Mouse (Mus musculus) embryonic facial prominence, embryonic 13.5 days (tissue): ENCODE measurements around the gene Taar7d. TPM values are rescaled to one million over a fixed set of nuclear protein-coding genes. Genes with fewer than 3 reads are reported as not detected.

Experiments
- ATAC-seq: fragments of 200-750 bp; cut with Nextera tagmentation; 2 replicates; pipeline ENCODE4 v1.8.0; 2017; ENCODE audit warnings: low read depth; ENCODE audit not compliant: insufficient number of reproducible peaks, insufficient read depth, low FRiP score, low TSS enrichment
- H3K27ac ChIP-seq: fragments of 300-500 bp; sonication (generic); 2 replicates; pipeline ENCODE4 v1.5.1; 2015; ENCODE audit warnings: moderate library complexity, mild to moderate bottlenecking, inconsistent platforms
- H3K27me3 ChIP-seq: fragments of 300-500 bp; sonication (generic); 2 replicates; pipeline ENCODE4 v1.6.1; 2015; ENCODE audit warnings: mild to moderate bottlenecking, inconsistent platforms
- H3K36me3 ChIP-seq: fragments of 300-500 bp; sonication (generic); 2 replicates; pipeline ENCODE4 v1.6.1; 2015; ENCODE audit warnings: mild to moderate bottlenecking, inconsistent platforms
- H3K4me1 ChIP-seq: fragments of 300-500 bp; sonication (generic); 2 replicates; pipeline ENCODE4 v1.6.1; 2015; ENCODE audit warnings: inconsistent platforms
- H3K4me2 ChIP-seq: fragments of 300-500 bp; sonication (generic); 2 replicates; pipeline ENCODE4 v1.6.1; 2015; ENCODE audit warnings: moderate library complexity, mild to moderate bottlenecking, inconsistent platforms
- H3K4me3 ChIP-seq: fragments of 300-500 bp; sonication (generic); 2 replicates; pipeline ENCODE4 v1.5.1; 2015; ENCODE audit warnings: mild to moderate bottlenecking, inconsistent platforms
- H3K9ac ChIP-seq: fragments of 300-500 bp; sonication (generic); 2 replicates; pipeline ENCODE4 v1.6.1; 2015; ENCODE audit warnings: mild to moderate bottlenecking, inconsistent platforms
- H3K9me3 ChIP-seq: fragments of 300-500 bp; sonication (generic); 2 replicates; pipeline ENCODE4 v1.6.1; 2016; ENCODE audit warnings: inconsistent platforms
- WGBS: fragments of 180-500 bp; shearing (Covaris S2); methylation state at CpG from one replicate; pipeline ENCODE4 v1.1.7; 2015; ENCODE audit warnings: mixed read lengths; 5-methylcytosine and 5-hydroxymethylcytosine counted together
- polyA plus RNA-seq: library from polyadenylated mRNA; unstranded; fragments of >200 nt; fragmentation: Nextera tagmentation; extraction: Ambion mirVana; gene quantifications from 2 replicates; pipeline ENCODE4 v1.2.1, GENCODE M21; 2015

Gene Taar7d
- polyA plus RNA-seq, result not detected in 2 replicates

GRCm38 (mm10) chr10:24026922-24027321, at the start of gene Taar7d:
Gene Taar7d, plus strand, starts transcription at chr10:24027222.
- Histone ChIP-seq H3K4me3 (no peak within 1 kb of the TSS), H3K27ac (no peak within 1 kb of the TSS), H3K36me3 (no peaks in the 10 kb centered on the region), H3K27me3 (no peaks in the 10 kb centered on the region), H3K4me2 (no peak within 1 kb of the TSS), H3K9ac (no peak within 1 kb of the TSS), H3K4me1 (no peaks in the 10 kb centered on the region), H3K9me3 (no peaks in the 10 kb centered on the region)
- ATAC-seq, result no peak

GRCm38 (mm10) chr10:23977958-23978357, 49.1 kb upstream of the Taar7d start:
- Histone ChIP-seq H3K9me3 (no peaks in the 10 kb centered on the region), H3K4me3 (no peak overlapping the region), H3K4me2 (no peak overlapping the region), H3K9ac (no peak overlapping the region), H3K27ac (no peak overlapping the region), H3K4me1 (no peaks in the 10 kb centered on the region), H3K27me3 (no peaks in the 10 kb centered on the region), H3K36me3 (no peaks in the 10 kb centered on the region)
- ATAC-seq, result no peak
- 44% methylated on average over 4 of the region's 4 CpGs for WGBS

- 39% methylated on average over 16 of the region's 16 CpGs for WGBS
- no peak overlapping the region for H3K9ac ChIP-seq
- ATAC-seq, result no peak
Observed at GRCm38 (mm10) chr10:23978901-23979705, 47.9 kb upstream of the Taar7d start.

GRCm38 (mm10) chr10:23985546-23985945, 41.5 kb upstream of the Taar7d start, which contains the start of gene Taar6:
Gene Taar6, minus strand, starts transcription at chr10:23985646.
- ATAC-seq, result no peak
- H3K27ac ChIP-seq, result no peak within 1 kb of the TSS

More at GRCm38 (mm10) chr10:23978901-23979705, 47.9 kb upstream of the Taar7d start:
- H3K27me3 ChIP-seq, result no peaks in the 10 kb centered on the region
- no peak overlapping the region for H3K4me2 ChIP-seq
- no peaks in the 10 kb centered on the region for H3K9me3 ChIP-seq
- H3K4me3 ChIP-seq, result no peak overlapping the region
- no peaks in the 10 kb centered on the region for H3K36me3 ChIP-seq
- H3K4me1 ChIP-seq, result no peaks in the 10 kb centered on the region
- H3K27ac ChIP-seq, result no peak overlapping the region

GRCm38 (mm10) chr10:23986419-23986818, 40.6 kb upstream of the Taar7d start:
- H3K36me3 ChIP-seq, result no peaks in the 10 kb centered on the region
- no peak overlapping the region for H3K9ac ChIP-seq
- no peak for ATAC-seq
- 77% methylated on average over 5 of the region's 5 CpGs for WGBS
- no peak overlapping the region for H3K4me3 ChIP-seq
- no peak overlapping the region for H3K27ac ChIP-seq
- no peaks in the 10 kb centered on the region for H3K27me3 ChIP-seq
- H3K4me2 ChIP-seq, result no peak overlapping the region
- H3K9me3 ChIP-seq, result no peaks in the 10 kb centered on the region
- no peaks in the 10 kb centered on the region for H3K4me1 ChIP-seq

More at GRCm38 (mm10) chr10:23985546-23985945, 41.5 kb upstream of the Taar7d start, which contains the start of gene Taar6:
- Histone ChIP-seq H3K4me3 (no peak within 1 kb of the TSS), H3K9me3 (no peaks in the 10 kb centered on the region), H3K9ac (no peak within 1 kb of the TSS), H3K4me1 (no peaks in the 10 kb centered on the region), H3K27me3 (no peaks in the 10 kb centered on the region), H3K36me3 (no peaks in the 10 kb centered on the region), H3K4me2 (no peak within 1 kb of the TSS)
- 72% methylated on average over 8 of the region's 8 CpGs for WGBS

- no peaks in the 10 kb centered on the region for H3K9me3 ChIP-seq
- H3K27me3 ChIP-seq, result no peaks in the 10 kb centered on the region
- no peak within 1 kb of the TSS for H3K4me2 ChIP-seq
- no peak for ATAC-seq
- WGBS, result 88% methylated on average over 3 of the region's 3 CpGs
- H3K4me1 ChIP-seq, result no peaks in the 10 kb centered on the region
- H3K4me3 ChIP-seq, result no peak within 1 kb of the TSS
- H3K9ac ChIP-seq, result no peak within 1 kb of the TSS
- no peak within 1 kb of the TSS for H3K27ac ChIP-seq
- H3K36me3 ChIP-seq, result no peaks in the 10 kb centered on the region
Observed at GRCm38 (mm10) chr10:23993381-23993780, 33.6 kb upstream of the Taar7d start, which contains the start of gene Taar7a. Gene Taar7a, minus strand, starts transcription at chr10:23993481.

- no peak within 1 kb of the TSS for H3K27ac ChIP-seq
- H3K4me2 ChIP-seq, result no peak within 1 kb of the TSS
- WGBS, result 80% methylated on average over 1 of the region's 1 CpGs
- H3K27me3 ChIP-seq, result no peaks in the 10 kb centered on the region
- no peaks in the 10 kb centered on the region for H3K9me3 ChIP-seq
- H3K4me1 ChIP-seq, result no peaks in the 10 kb centered on the region
- H3K36me3 ChIP-seq, result no peaks in the 10 kb centered on the region
- no peak for ATAC-seq
- H3K4me3 ChIP-seq, result no peak within 1 kb of the TSS
- no peak within 1 kb of the TSS for H3K9ac ChIP-seq
Observed at GRCm38 (mm10) chr10:23999639-24000038, 27.4 kb upstream of the Taar7d start, which contains the start of gene Taar7b. Gene Taar7b, plus strand, starts transcription at chr10:23999939.

GRCm38 (mm10) chr10:24006442-24006841, 20.6 kb upstream of the Taar7d start:
- Histone ChIP-seq H3K4me2 (no peak overlapping the region), H3K4me3 (no peak overlapping the region), H3K36me3 (no peaks in the 10 kb centered on the region), H3K27me3 (no peaks in the 10 kb centered on the region), H3K9ac (no peak overlapping the region), H3K9me3 (no peaks in the 10 kb centered on the region), H3K4me1 (no peaks in the 10 kb centered on the region), H3K27ac (no peak overlapping the region)
- no peak for ATAC-seq
- WGBS, result 72% methylated on average over 1 of the region's 1 CpGs

GRCm38 (mm10) chr10:24007034-24007433, 20.0 kb upstream of the Taar7d start:
- no peak overlapping the region for H3K9ac ChIP-seq
- ATAC-seq, result no peak
- H3K9me3 ChIP-seq, result no peaks in the 10 kb centered on the region
- WGBS, result 60% methylated on average over 2 of the region's 2 CpGs
- H3K4me2 ChIP-seq, result no peak overlapping the region
- no peak overlapping the region for H3K27ac ChIP-seq
- no peaks in the 10 kb centered on the region for H3K4me1 ChIP-seq
- H3K27me3 ChIP-seq, result no peaks in the 10 kb centered on the region
- H3K36me3 ChIP-seq, result no peaks in the 10 kb centered on the region
- H3K4me3 ChIP-seq, result no peak overlapping the region

GRCm38 (mm10) chr10:24008143-24008542, 18.9 kb upstream of the Taar7d start:
- no peak overlapping the region for H3K4me3 ChIP-seq
- ATAC-seq, result no peak
- no peaks in the 10 kb centered on the region for H3K4me1 ChIP-seq
- H3K27me3 ChIP-seq, result no peaks in the 10 kb centered on the region
- no peak overlapping the region for H3K27ac ChIP-seq
- 90% methylated on average over 1 of the region's 1 CpGs for WGBS
- H3K9me3 ChIP-seq, result no peaks in the 10 kb centered on the region
- no peak overlapping the region for H3K4me2 ChIP-seq
- H3K9ac ChIP-seq, result no peak overlapping the region
- no peaks in the 10 kb centered on the region for H3K36me3 ChIP-seq

- Histone ChIP-seq H3K36me3 (no peaks in the 10 kb centered on the region), H3K27me3 (no peaks in the 10 kb centered on the region), H3K27ac (no peak overlapping the region), H3K4me2 (no peak overlapping the region), H3K4me1 (no peaks in the 10 kb centered on the region), H3K4me3 (no peak overlapping the region), H3K9ac (no peak overlapping the region), H3K9me3 (no peaks in the 10 kb centered on the region)
- ATAC-seq, result no peak
Observed at GRCm38 (mm10) chr10:24031347-24031746, 4.3 kb downstream of the Taar7d start.

- ATAC-seq, result no peak
- WGBS, result 82% methylated on average over 2 of the region's 2 CpGs
- H3K4me1 ChIP-seq, result no peaks in the 10 kb centered on the region
Observed at GRCm38 (mm10) chr10:24037314-24037713, 10.3 kb downstream of the Taar7d start, which contains the start of gene Taar7e. Gene Taar7e, plus strand, starts transcription at chr10:24037614.

More at GRCm38 (mm10) chr10:24037314-24037713, 10.3 kb downstream of the Taar7d start, which contains the start of gene Taar7e:
- H3K36me3 ChIP-seq, result no peaks in the 10 kb centered on the region
- no peak within 1 kb of the TSS for H3K9ac ChIP-seq
- H3K27ac ChIP-seq, result no peak within 1 kb of the TSS
- no peak within 1 kb of the TSS for H3K4me2 ChIP-seq
- H3K4me3 ChIP-seq, result no peak within 1 kb of the TSS
- H3K27me3 ChIP-seq, result no peaks in the 10 kb centered on the region
- H3K9me3 ChIP-seq, result no peaks in the 10 kb centered on the region
